Mouse (Mus musculus) lung, postnatal 4 days (tissue): ENCODE data around the gene Olfr586.

ENCODE experiments used
- DNase-seq, 2 experiments: peaks; one replicate each; pipeline ENCODE4 v3.0.0; 2021

The Olfr586 gene

DNA sequence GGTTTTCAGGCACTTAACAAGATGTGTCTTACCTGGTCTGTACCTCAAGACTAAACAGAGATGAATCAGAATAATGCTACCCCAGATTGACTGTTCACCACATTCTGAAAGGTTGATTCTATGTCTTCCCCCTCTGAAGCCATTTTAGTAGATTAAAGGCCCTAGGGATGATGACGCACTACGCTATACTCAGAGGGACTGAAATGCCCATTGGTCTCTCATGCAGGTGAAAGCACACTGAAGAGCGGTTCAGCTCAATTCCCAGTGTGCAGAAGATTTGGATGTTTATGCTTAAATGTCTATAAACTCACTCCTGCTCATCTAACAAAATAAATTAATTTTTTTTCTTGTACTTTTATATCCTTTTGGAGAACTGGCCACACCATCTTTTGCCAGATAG, at the start of gene Olfr586:
Gene Olfr586, minus strand, starts transcription at position 101 of the 400 bp plus-strand sequence.
- DNase-seq: no peak

DNA sequence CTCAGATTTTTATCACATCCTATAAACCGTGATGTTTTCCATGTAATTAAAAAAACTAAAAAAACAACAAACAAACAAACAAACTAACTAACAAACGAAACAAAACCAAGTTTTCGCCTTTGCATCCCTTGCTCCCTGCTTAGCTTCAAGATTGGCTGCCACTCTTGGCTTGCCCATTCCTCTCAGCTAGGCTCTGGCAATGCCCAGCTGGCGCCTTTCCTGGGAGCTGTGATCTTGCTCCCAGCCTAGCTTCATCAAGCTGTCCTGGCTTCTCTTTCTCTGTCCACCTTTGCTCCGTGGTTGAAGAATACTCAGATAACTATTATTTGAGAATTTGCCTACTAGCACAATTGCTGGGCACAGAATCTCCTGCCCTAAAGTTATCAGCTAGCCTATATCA, 44.3 kb upstream of the Olfr586 start:
- no peak for DNase-seq

DNA sequence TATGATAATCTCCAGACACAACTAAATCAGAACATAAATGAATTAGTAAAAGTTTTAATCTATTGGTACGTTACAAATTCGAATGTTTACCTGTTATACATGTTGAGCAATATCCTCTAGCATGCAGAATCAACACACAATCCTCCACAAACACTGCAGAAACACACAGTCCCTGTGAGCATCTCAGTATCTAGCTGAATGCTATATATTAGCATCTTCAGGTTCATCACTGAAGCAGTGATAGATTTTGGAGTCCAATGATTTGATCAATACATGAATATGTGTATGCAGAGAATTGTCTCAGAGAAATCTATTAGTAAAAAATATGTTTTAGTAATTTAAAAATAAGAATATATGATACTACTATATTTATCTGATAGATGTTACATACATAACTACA, 30.8 kb upstream of the Olfr586 start, which contains the start of gene Olfr589:
Gene Olfr589, minus strand, starts transcription at position 101 of the 400 bp plus-strand sequence.
- DNase-seq: no peak

DNA sequence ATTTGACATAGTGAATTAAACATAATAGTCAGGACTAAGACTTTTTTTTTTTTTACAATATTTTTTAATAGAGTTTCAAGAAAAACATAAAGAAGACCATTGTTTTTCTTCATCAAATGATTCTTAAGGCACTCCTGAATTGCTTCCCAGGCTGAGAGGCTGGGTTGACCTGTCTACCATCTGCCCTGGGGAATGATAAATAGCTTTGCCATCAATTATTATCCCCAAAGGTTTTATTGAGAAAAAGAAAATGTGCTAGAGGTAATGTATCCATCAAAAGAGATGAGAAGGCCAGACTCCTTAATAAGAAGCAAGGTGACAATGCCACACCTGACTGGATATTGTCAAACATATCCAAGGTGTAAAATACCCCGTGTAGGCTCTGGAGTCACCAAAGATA, 15.1 kb upstream of the Olfr586 start, which contains the start of gene Olfr588-ps1:
Gene Olfr588-ps1, plus strand, starts transcription at position 301 of the 400 bp plus-strand sequence.
- no peak for DNase-seq

DNA sequence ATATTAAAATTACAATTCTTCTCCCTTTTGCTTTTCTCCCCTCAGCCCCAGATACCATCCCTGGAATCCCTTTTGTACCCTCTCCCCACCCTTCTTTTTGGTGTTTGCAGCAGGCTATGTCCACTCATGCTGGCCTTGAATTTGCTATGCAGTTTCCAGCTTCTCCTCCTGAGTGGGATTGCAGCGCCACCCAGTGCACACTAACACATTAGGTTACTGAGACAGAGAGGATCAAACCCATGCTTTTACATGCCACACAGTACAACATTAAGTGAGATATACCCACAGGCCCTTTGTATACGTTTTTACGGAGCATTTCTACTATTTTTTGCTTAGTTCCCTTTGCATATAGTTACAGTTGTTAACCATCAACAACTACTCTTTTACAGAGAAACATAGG, 6.0 kb downstream of the Olfr586 start:
- no peak for DNase-seq

DNA sequence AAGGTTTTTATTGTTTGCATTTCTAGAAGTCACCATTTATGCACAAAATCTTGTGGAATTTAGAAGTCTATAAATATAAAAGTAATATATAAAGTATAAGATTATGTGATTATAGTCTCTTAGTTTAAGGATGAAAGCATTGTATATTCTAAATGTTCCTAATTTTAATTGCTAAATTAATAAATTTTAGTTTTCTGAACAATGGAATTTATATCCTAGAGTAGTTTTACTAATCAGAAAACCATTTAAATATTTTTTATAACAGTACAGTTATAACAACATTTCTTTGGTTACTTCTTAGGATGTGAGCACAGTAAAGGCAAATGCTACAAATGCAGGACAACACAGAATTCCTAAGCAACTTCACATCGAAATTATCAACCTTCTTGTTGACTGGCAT, 28.0 kb downstream of the Olfr586 start, which contains the start of gene Olfr585:
Gene Olfr585, plus strand, starts transcription at position 301 of the 400 bp plus-strand sequence.
- DNase-seq: no peak

DNA sequence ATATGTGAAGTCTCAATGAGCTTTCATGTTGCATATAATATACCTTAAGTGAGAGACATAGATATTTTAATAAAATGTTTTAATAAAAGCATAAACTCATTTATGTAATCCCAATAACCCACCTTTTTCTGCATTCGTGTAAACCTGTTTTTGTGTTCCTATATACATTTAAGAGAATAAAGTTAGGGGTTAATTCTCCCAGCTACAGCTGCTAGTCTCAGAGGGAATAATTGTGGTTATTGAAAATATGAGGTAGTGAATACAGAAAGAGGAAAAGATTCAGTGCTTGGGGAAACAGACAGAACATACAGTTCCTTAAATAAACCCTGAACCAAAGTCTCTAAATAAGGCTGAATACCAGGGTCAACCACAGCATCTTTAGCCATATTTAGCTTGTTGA, 43.9 kb downstream of the Olfr586 start, which contains the start of gene Olfr584:
Gene Olfr584, plus strand, starts transcription at position 301 of the 400 bp plus-strand sequence.
- no peak for DNase-seq
